In genomic region chr10:83945503-83945902, GRCm38 (mm10) we compare ENCODE assay signal across 22 mouse cellular contexts.
DNase-seq lines count a peak whose midpoint lies in the region; ATAC-seq and TF ChIP-seq lines count a peak whose summit lies in the region.
"Had no signal": no experiment of that assay in that cellular context is flagged by ENCODE, and none has a peak within 500 bp of the region (broad histone marks: within the 10 kb centered on the region; RNA-seq: fewer than 3 reads in every experiment).

No protein-coding gene starts in this region.

- DNase-seq in lung, postnatal 25 days (ENCODE audit: low spot score), result no peak
- DNase-seq in liver, embryonic 14.5 days (ENCODE audit: low read depth in 3 of 3, low spot score in 3 of 3), result peak; percentile 25 to 31 (median 27)
- no peak for DNase-seq in embryo, embryonic 11 days
- DNase-seq: adrenal gland, postnatal 10 days; cerebellum, adult 9-11 months; gastrocnemius, postnatal 14 days; heart, adult 18-20 months; kidney, adult 9 months; kidney, postnatal 25 days; retina, postnatal 1 day had no signal

- no peaks in the 10 kb centered on the region for H3K36me3 ChIP-seq in lung, embryonic 16.5 days (ENCODE audit: control insufficient read depth, insufficient read depth, low read length)
- no peaks in the 10 kb centered on the region for H3K36me3 ChIP-seq in liver, embryonic 14.5 days (replicated peaks; ENCODE audit: control insufficient read depth, insufficient read depth, low read depth)
- no peaks in the 10 kb centered on the region for H3K36me3 ChIP-seq in kidney, embryonic 15.5 days
- no peaks in the 10 kb centered on the region for H3K36me3 ChIP-seq in forebrain, embryonic 12.5 days (replicated peaks)
- H3K36me3 ChIP-seq: limb, embryonic 13.5 days; midbrain, embryonic 13.5 days; neural tube, embryonic 12.5 days had no signal

- no peak overlapping the region for H3K4me2 ChIP-seq in lung, embryonic 16.5 days (ENCODE audit: low read depth, low read length)
- peak overlapping the region; percentile 27 for H3K4me2 ChIP-seq in liver, embryonic 14.5 days (ENCODE audit: low read depth)
- H3K4me2 ChIP-seq in kidney, embryonic 15.5 days, result no peak overlapping the region
- no peak overlapping the region for H3K4me2 ChIP-seq in forebrain, embryonic 12.5 days
- H3K4me2 ChIP-seq: hindbrain, embryonic 14.5 days; limb, embryonic 13.5 days; midbrain, embryonic 13.5 days; neural tube, embryonic 12.5 days had no signal

- peak; percentile 38; the same call in 1 of the 2 replicates for ATAC-seq in lung, embryonic 16.5 days (ENCODE audit: low read depth)
- ATAC-seq in erythroblast, adult 5-6 weeks (replicated peaks; ENCODE audit: low FRiP score, poor library complexity, severe bottlenecking), result peak; percentile 79
- ATAC-seq in liver, embryonic 14.5 days (ENCODE audit: insufficient read depth), result peak; percentile 80
- no peak for ATAC-seq in kidney, embryonic 15.5 days (replicated peaks; ENCODE audit: low FRiP score)
- ATAC-seq in forebrain, embryonic 12.5 days (ENCODE audit: low FRiP score), result no peak
- ATAC-seq: forebrain, embryonic 16.5 days; inflammation-experienced regulatory T-cells, adult 6 months; lung, postnatal 0 days; midbrain, embryonic 13.5 days had no signal

- H3K27ac ChIP-seq in lung, embryonic 16.5 days (ENCODE audit: low read length), result no peak overlapping the region
- H3K27ac ChIP-seq in liver, embryonic 14.5 days, result no peak overlapping the region
- H3K27ac ChIP-seq in kidney, embryonic 15.5 days, result no peak overlapping the region
- H3K27ac ChIP-seq in forebrain, embryonic 12.5 days, result no peak overlapping the region
- H3K27ac ChIP-seq: hindbrain, embryonic 14.5 days; layer of hippocampus, adult 2 months; limb, embryonic 13.5 days; midbrain, embryonic 13.5 days; neural tube, embryonic 12.5 days had no signal

- TF ChIP-seq CTCF in liver, embryonic 14.5 days (IDR thresholded peaks at IDR 0.05; ENCODE audit: low read depth), result no peak

- WGBS in lung, embryonic 16.5 days, result 37% methylated on average over 9 of the region's 9 CpGs
- WGBS in liver, embryonic 14.5 days (ENCODE audit: insufficient replicate concordance), result 34% methylated on average over 9 of the region's 9 CpGs
- 68% methylated on average over 9 of the region's 9 CpGs for WGBS in kidney, embryonic 15.5 days
- 90% methylated on average over 9 of the region's 9 CpGs for WGBS in forebrain, embryonic 12.5 days

- TF ChIP-seq EP300 in liver, embryonic 14.5 days (IDR thresholded peaks at IDR 0.05; ENCODE audit: low read depth), result peak; percentile 86

- H3K4me3 ChIP-seq in lung, embryonic 16.5 days (ENCODE audit: low read length), result no peak overlapping the region
- H3K4me3 ChIP-seq in liver, embryonic 14.5 days (ENCODE audit: insufficient read depth in 1 of 2, low read depth in 2 of 2, low read length in 2 of 2), result no peak overlapping the region
- no peak overlapping the region for H3K4me3 ChIP-seq in kidney, embryonic 15.5 days (replicated peaks)
- H3K4me3 ChIP-seq in forebrain, embryonic 12.5 days (replicated peaks), result no peak overlapping the region
- H3K4me3 ChIP-seq: layer of hippocampus, adult 2 months; limb, embryonic 13.5 days; midbrain, embryonic 13.5 days; neural tube, embryonic 12.5 days had no signal

- H3K9ac ChIP-seq in lung, embryonic 16.5 days (ENCODE audit: low read length), result no peak overlapping the region
- no peak overlapping the region for H3K9ac ChIP-seq in liver, embryonic 14.5 days (replicated peaks)
- H3K9ac ChIP-seq in kidney, embryonic 15.5 days, result no peak overlapping the region
- no peak overlapping the region for H3K9ac ChIP-seq in forebrain, embryonic 12.5 days
- H3K9ac ChIP-seq: hindbrain, embryonic 14.5 days; limb, embryonic 13.5 days; midbrain, embryonic 13.5 days; neural tube, embryonic 12.5 days had no signal

- no peaks in the 10 kb centered on the region for H3K9me3 ChIP-seq in lung, embryonic 16.5 days (ENCODE audit: control insufficient read depth, low read length)
- no peaks in the 10 kb centered on the region for H3K9me3 ChIP-seq in liver, embryonic 14.5 days (ENCODE audit: control insufficient read depth, low read length)
- no peaks in the 10 kb centered on the region for H3K9me3 ChIP-seq in kidney, embryonic 15.5 days (replicated peaks)
- no peaks in the 10 kb centered on the region for H3K9me3 ChIP-seq in forebrain, embryonic 12.5 days
- H3K9me3 ChIP-seq: limb, embryonic 13.5 days; midbrain, embryonic 13.5 days; neural tube, embryonic 12.5 days had no signal

- H3K4me1 ChIP-seq in lung, embryonic 16.5 days (replicated peaks; ENCODE audit: control insufficient read depth, insufficient read depth, low read length), result no peaks in the 10 kb centered on the region; the same call in 1 of the 2 replicates
- H3K4me1 ChIP-seq in liver, embryonic 14.5 days (replicated peaks; ENCODE audit: control insufficient read depth in 2 of 2, insufficient read depth in 2 of 2, low read length in 1 of 2), result peaks cover 2 to 28% of the 10 kb centered on the region in 2 experiments; a peak in 3 of 4 replicates
- H3K4me1 ChIP-seq in kidney, embryonic 15.5 days, result no peaks in the 10 kb centered on the region
- H3K4me1 ChIP-seq in forebrain, embryonic 12.5 days, result no peaks in the 10 kb centered on the region
- H3K4me1 ChIP-seq: midbrain, embryonic 13.5 days; neural tube, embryonic 12.5 days had no signal

- H3K27me3 ChIP-seq in lung, embryonic 16.5 days (ENCODE audit: control insufficient read depth, insufficient read depth, low read depth, low read length), result no peaks in the 10 kb centered on the region
- H3K27me3 ChIP-seq in liver, embryonic 14.5 days (ENCODE audit: control insufficient read depth, insufficient read depth, low read length), result no peaks in the 10 kb centered on the region
- no peaks in the 10 kb centered on the region for H3K27me3 ChIP-seq in kidney, embryonic 15.5 days
- no peaks in the 10 kb centered on the region for H3K27me3 ChIP-seq in forebrain, embryonic 12.5 days
- H3K27me3 ChIP-seq: limb, embryonic 13.5 days; midbrain, embryonic 13.5 days; neural tube, embryonic 12.5 days had no signal

Comparison
In these comparisons a context has a peak if more than half of its experiments do, and no peak if none do; other contexts are left out.
1. ATAC-seq: peak in lung, embryonic 16.5 days (single experiment), erythroblast, adult 5-6 weeks (single experiment) and liver, embryonic 14.5 days (single experiment); none in kidney, embryonic 15.5 days (single experiment) and forebrain, embryonic 12.5 days (single experiment).
2. DNase-seq: peak in liver, embryonic 14.5 days (3 of 3); none in lung, postnatal 25 days (single experiment) and embryo, embryonic 11 days (single experiment).